Mouse (Mus musculus) activated CD4-positive, CD25-positive, alpha-beta regulatory T cell (primary cell): Measurements from ENCODE around the gene Cyp1b1. TPM values are rescaled to one million over a fixed set of nuclear protein-coding genes. Genes with fewer than 3 reads are reported as not detected.

Experiments
- polyA plus RNA-seq, 2 experiments: library from polyadenylated mRNA; unstranded; fragments of 100-300 nt; shearing (Covaris generic); gene quantifications; one replicate each; pipeline ENCODE4 v1.2.1; 2017

Cyp1b1 gene
- polyA plus RNA-seq, result under 1 TPM in 1 of 2 experiments, not detected in 1; 0.16 TPM

DNA sequence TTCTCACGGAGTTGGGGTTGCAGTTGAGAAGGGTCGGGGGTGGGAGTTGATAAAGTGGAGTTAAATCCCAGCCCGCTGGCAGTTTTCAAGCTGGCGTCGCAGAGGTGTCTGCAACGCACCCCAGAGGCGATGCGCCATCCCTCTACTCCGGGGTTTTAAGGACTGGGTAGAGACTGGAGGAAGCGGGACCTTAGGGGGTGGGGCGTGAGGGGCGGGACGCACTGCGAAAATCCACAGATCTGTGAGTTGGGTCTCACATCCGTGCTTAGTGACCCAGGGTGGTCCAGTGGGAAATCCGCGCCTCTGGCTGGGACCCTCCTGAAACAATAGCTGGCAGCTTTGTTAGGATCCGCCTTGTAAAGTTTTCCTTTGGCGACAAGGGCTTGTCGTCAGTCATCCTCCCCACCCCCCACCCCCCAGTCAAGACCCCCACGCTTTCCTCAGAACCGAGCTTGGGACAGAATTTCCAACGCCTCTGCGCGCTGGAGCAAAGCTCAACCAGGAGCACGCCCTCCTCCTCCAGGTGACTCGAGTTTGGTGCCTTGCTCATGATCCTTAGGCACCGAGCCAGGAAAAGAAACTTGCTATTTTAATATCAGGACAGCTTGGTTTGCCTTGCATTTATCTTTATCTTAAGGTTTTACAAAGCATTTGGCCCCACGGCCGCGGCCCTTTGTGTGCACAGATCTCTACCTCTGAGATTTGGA is at the start of gene Cyp1b1:
Gene Cyp1b1, minus strand, starts transcription at position 131 of the 707 bp plus-strand sequence.

Other genes with a start within 250 kb of the Cyp1b1 start
- gene Rmdn2, start 103.2 kb downstream of the Cyp1b1 start, polyA plus RNA-seq, result 1 to 10 TPM; 4.3 to 4.8 TPM
- 10 to 100 TPM; 25.9 to 27.3 TPM for gene Atl2, start 181.1 kb upstream of the Cyp1b1 start, polyA plus RNA-seq